Mouse (Mus musculus) bone marrow, adult 2 months (tissue): Measurements from ENCODE around the gene Cyp26a1. TPM values are rescaled to one million over a fixed set of nuclear protein-coding genes. Genes with fewer than 3 reads are reported as not detected.

Source experiments
- H3K27ac ChIP-seq: fragments of 200-500 bp; 2 replicates; pipeline ENCODE4 v1.5.1; 2012; ENCODE audit warnings: low read depth, mild to moderate bottlenecking, control low read depth, inconsistent platforms, low read length; ENCODE audit not compliant: control insufficient read depth, poor library complexity, insufficient read depth
- H3K4me1 ChIP-seq: fragments of 200-500 bp; 2 replicates; pipeline ENCODE4 v1.6.1; 2011; ENCODE audit warnings: low read length; ENCODE audit not compliant: control insufficient read depth, insufficient read depth
- H3K4me3 ChIP-seq: fragments of 200-500 bp; replicated peaks from 2 replicates; pipeline ENCODE3; 2011; ENCODE audit warnings: mild to moderate bottlenecking, low read depth, low read length, control low read depth; ENCODE audit not compliant: control insufficient read depth
- CTCF ChIP-seq: fragments of 200-500 bp; IDR thresholded peaks from 2 replicates; pipeline ENCODE4 v1.5.1; 2011; ENCODE audit warnings: low read length, control low read depth; ENCODE audit not compliant: control insufficient read depth, insufficient read depth
- POLR2A ChIP-seq: fragments of 200-500 bp; IDR thresholded peaks from 2 replicates; pipeline ENCODE4 v1.6.1; 2011; ENCODE audit warnings: low read depth, mild to moderate bottlenecking, control low read depth, low read length, borderline replicate concordance; ENCODE audit not compliant: control insufficient read depth
- WGBS: fragments of 180-500 bp; shearing (Covaris S2); methylation state at CpG from one replicate; pipeline ENCODE4 v1.1.7; 2018; 5-methylcytosine and 5-hydroxymethylcytosine counted together
- polyA plus RNA-seq: library from polyadenylated mRNA; stranded (reverse); fragments of >200 nt; gene quantifications from 2 replicates; pipeline ENCODE4 v1.2.4, GENCODE M21; 2011; ENCODE audit warnings: low replicate concordance; ENCODE audit not compliant: missing spikeins, insufficient read depth, insufficient read length

Cyp26a1 gene
- polyA plus RNA-seq, 1 experiment, result 1.1 TPM

DNA sequence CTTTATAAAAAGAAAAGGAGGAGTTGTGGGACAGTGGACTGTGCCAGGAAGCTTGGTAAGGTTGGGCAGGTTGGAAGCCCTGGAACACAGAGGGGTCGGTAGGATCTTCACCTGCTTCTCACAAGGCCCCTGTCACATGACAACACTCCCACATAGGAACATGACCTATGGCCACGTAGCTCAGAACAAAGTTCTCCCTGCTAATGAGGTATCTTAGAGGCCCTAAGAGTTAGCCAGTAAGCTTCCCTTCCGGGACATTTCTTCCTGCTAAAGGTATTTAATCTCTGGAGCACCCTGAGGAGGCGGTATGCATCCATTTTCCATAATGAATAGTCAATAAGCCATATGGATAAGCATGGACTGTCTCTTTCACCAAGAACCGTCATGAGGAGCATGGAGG is 28.1 kb upstream of the Cyp26a1 start:
- peaks cover 1% of the 10 kb centered on the region; the same call in 1 of the 2 replicates for H3K4me1 ChIP-seq
- H3K27ac ChIP-seq, result no peak overlapping the region
- no peak overlapping the region for H3K4me3 ChIP-seq
- TF ChIP-seq POLR2A, result no peak
- TF ChIP-seq CTCF, result no peak
- WGBS, result 88% methylated on average over 5 of the region's 5 CpGs

DNA sequence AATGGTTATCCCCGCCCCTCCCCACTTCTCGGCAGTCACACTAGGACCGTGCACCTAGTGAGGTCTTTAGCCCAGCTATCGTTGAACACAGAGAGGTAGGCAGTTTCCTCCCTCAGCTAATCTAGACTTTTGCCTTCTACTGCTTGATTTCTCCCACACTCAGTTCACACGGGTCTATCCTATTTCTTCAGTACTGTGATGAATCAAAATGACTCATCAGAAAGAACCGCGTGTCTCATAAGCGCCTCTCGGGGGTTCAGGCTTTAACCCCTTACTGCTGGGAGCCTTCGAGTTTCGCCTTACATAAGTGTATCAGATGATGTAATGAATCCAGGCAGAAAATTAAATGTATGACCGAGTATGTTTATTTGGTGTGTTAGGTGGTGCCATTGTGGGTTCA is 24.2 kb upstream of the Cyp26a1 start:
- TF ChIP-seq POLR2A (no peak), CTCF (no peak)
- WGBS, result 49% methylated on average over 12 of the region's 12 CpGs
- Histone ChIP-seq H3K27ac (no peak overlapping the region), H3K4me1 (no peaks in the 10 kb centered on the region; the same call in 1 of the 2 replicates), H3K4me3 (no peak overlapping the region)

DNA sequence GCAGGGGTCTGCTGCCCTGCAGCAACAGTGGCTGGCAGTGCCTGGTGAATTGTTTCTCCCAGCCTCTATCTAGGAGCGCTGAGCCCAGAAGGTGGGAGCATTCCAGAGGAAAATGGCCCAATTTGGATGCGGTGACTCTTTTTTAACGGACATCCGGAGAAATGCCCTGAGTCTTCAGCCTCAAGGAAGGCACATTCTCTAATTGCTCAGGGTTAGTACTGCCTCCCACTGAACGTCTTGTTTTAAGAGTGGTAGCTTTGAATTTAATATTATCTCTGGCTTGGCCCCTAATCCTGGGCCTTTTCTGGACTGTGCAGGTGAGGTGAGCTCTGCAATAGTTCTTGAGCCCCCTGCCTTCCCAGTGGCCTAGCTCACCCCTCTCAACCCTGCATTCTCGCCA is 12.3 kb upstream of the Cyp26a1 start, which contains the start of gene Cyp26c1:
Gene Cyp26c1, plus strand, starts transcription at position 301 of the 400 bp plus-strand sequence.
- 96% methylated on average over 6 of the region's 6 CpGs for WGBS
- no peak for TF ChIP-seq POLR2A
- TF ChIP-seq CTCF, result no peak
- no peak within 1 kb of the TSS for H3K4me3 ChIP-seq
- H3K27ac ChIP-seq, result no peak within 1 kb of the TSS
- no peaks in the 10 kb centered on the region for H3K4me1 ChIP-seq

DNA sequence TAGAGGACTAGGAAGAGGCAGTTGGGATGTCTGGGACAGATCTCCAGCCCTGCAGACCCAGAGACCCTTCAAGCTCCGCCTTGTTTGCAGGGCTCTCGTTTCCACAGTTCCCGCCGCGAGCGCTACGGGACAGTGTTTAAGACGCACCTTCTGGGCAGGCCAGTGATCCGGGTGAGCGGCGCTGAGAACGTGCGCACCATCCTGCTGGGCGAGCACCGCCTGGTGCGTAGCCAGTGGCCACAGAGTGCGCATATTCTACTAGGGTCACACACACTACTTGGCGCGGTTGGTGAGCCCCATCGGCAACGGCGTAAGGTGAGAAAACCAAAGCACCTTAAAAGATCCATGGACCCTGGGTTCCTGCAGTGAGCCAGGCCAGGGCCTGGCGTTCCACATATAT is 11.3 kb upstream of the Cyp26a1 start:
- WGBS, result 91% methylated on average over 23 of the region's 23 CpGs
- TF ChIP-seq CTCF, result no peak
- Histone ChIP-seq H3K27ac (no peak overlapping the region), H3K4me3 (no peak overlapping the region), H3K4me1 (no peaks in the 10 kb centered on the region)

DNA sequence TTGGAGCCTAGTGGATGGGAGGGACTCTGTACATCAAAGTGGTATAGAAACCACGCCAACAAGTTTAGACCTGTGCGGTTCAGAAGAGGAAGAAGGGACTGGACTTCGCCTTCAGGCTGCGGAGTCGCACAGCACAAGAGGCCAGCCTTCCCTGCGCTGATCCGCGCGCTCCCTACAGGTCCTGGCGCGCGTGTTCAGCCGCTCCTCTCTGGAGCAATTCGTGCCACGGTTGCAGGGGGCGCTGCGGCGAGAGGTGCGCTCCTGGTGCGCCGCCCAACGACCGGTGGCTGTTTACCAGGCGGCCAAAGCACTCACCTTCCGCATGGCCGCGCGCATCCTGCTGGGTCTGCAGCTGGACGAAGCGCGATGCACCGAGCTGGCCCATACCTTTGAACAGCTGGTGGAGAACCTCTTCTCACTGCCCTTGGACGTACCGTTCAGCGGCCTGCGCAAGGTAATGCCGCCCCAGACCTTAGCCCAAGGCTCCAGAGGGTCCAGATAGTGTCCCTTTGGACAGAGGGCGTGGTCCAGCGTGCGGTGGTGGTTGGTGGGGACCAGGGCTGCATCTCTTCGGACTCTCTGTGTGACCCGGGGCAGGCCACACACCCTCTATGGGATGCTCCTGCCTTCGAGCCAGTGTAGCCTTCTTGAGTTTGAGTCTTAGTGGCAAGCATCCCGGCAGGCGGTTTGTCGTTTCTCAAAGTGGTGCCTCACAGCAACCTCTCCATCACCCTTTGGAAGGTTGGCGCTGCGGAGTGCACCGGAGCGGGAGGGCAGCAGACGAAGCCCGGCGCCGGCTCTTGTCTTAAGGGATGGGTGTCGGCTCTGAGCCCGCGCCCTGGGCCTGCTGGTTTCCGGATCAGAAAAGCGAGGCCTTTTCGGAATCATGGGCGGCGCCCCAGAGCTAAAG is 10.4 kb upstream of the Cyp26a1 start:
- WGBS, result 87% methylated on average over 62 of the region's 62 CpGs
- H3K27ac ChIP-seq, result no peak overlapping the region

DNA sequence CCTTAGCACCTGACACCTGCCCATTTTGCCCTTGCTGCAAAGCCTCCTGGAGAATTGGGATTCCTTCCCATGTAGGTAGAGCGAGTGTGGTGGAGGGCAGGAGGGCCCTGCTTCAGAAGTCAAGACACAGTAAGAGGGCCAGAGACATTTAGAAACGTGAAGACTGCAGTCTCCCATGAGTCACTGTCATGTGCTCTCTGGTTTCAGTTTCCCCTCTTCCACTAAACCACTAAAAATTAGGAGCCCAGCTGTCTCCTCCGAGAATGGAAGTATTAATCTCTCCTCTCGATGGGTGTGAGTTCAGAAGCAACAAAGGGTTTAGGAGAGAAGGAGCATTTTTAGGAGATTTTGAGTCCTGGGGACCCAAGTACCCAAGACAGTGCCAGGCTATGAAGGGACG is 8.1 kb upstream of the Cyp26a1 start:
- TF ChIP-seq POLR2A (no peak), CTCF (no peak)
- no peaks in the 10 kb centered on the region; the same call in 1 of the 2 replicates for H3K4me1 ChIP-seq
- H3K4me3 ChIP-seq, result no peak overlapping the region
- 67% methylated on average over 5 of the region's 5 CpGs for WGBS
- no peak overlapping the region for H3K27ac ChIP-seq

More for the DNA sequence above, 10.4 kb upstream of the Cyp26a1 start:
- H3K4me1 ChIP-seq, result no peaks in the 10 kb centered on the region; the same call in 1 of the 2 replicates
- no peak overlapping the region for H3K4me3 ChIP-seq
- TF ChIP-seq CTCF (no peak), POLR2A (no peak)

DNA sequence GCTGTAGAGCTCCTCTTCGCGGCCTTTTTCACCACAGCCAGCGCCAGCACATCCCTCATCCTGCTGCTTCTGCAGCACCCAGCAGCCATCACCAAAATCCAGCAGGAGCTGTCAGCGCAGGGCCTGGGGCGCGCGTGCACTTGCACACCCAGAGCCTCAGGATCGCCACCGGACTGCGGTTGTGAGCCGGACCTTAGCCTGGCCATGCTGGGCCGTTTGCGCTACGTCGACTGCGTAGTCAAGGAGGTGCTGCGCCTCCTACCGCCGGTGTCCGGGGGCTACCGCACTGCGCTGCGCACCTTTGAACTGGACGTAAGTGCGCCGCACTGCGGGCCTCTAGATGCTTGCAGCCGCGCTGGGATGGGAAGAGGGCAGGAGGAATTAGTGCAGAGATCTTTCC is 6.9 kb upstream of the Cyp26a1 start:
- H3K27ac ChIP-seq, result no peak overlapping the region
- no peaks in the 10 kb centered on the region; the same call in 1 of the 2 replicates for H3K4me1 ChIP-seq
- H3K4me3 ChIP-seq, result no peak overlapping the region
- no peak for TF ChIP-seq POLR2A
- TF ChIP-seq CTCF, result no peak
- 78% methylated on average over 29 of the region's 29 CpGs for WGBS

DNA sequence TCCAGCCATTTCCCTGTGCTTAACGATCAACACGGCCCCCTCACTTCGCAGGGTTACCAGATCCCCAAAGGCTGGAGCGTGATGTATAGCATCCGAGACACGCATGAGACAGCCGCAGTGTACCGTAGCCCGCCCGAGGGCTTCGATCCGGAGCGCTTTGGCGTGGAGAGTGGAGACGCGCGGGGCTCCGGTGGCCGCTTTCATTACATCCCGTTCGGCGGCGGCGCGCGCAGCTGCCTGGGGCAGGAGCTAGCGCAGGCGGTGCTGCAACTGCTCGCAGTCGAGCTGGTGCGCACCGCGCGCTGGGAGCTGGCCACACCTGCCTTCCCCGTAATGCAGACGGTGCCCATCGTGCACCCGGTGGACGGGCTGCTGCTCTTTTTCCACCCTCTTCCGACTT is 4.7 kb upstream of the Cyp26a1 start:
- Histone ChIP-seq H3K4me3 (peak overlapping the region; percentile 29), H3K27ac (no peak overlapping the region; the same call in 1 of the 2 replicates), H3K4me1 (no peaks in the 10 kb centered on the region; the same call in 1 of the 2 replicates)
- under 1% methylated on average over 40 of the region's 40 CpGs for WGBS
- TF ChIP-seq CTCF (no peak), POLR2A (no peak)
